Mouse (Mus musculus): ENCODE measurements at regions not wholly inside any gene's neighbourhood (a gene's known extent, or its start where the extent isn't known, plus 50 kb on each side); places are given as distances from the start of the nearest gene placed in this dataset.

DNA sequence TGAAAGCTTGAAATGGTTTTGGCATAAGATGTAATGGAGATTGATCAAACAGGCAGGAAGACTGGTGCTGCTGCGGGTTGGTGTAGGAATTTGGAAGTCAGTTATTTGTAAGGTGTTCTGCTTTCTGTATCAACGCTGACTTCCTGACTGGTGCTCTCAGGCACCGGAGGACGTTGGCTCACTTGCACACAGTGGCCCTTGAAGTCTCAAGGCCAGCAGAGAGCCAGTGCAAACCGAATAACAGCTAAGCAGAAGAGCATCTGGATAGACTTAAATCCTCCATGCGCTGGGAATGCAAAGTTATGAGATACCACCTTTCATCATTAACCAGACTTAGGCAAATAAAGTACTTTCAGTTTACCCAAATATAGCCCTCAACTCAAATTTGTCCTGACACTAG is 388.2 kb downstream of the Adamts20 start:
- TF ChIP-seq CTCF (IDR thresholded peaks at IDR 0.05; ENCODE audit: low read depth) (no peak), EP300 (IDR thresholded peaks at IDR 0.05; ENCODE audit: low read depth) (no peak)
